Mouse (Mus musculus) CD4-positive, CD25-positive, alpha-beta regulatory T cell, adult 2 months (primary cell): ENCODE results near the gene Gm36210.
A peak's percentile ranks its signal among the peaks of the same experiment; 100 is the strongest.
"Not testable (repeated sequence)": the region's sequence is repeated elsewhere in the genome, so short reads cannot be mapped to it uniquely, and the experiment has no call there.

Experiments used
- DNase-seq: peaks from one replicate; pipeline ENCODE4 v3.0.0-alpha.2; 2012; ENCODE audit warnings: low read depth, low spot score

Gm36210 gene

GRCm38 (mm10) chr7:4879036-4879435 is 27.3 kb downstream of the Gm36210 start:
- not testable (repeated sequence) for DNase-seq

GRCm38 (mm10) chr7:4878186-4878585 is 28.1 kb downstream of the Gm36210 start:
- peak; percentile 68 for DNase-seq

GRCm38 (mm10) chr7:4877226-4877625 is 29.1 kb downstream of the Gm36210 start:
- no peak for DNase-seq

GRCm38 (mm10) chr7:4876753-4877221 is 29.5 kb downstream of the Gm36210 start, which contains the start of gene Isoc2a:
Gene Isoc2a (plus strand): TSS chr7:4877153.
- peak; percentile 96 for DNase-seq

- DNase-seq, result no peak
These were observed 36.2 kb downstream of the Gm36210 start, which contains the start of gene Isoc2b for GRCm38 (mm10) chr7:4870133-4870532. Gene Isoc2b (minus strand): TSS chr7:4870258.

- DNase-seq, result no peak
These were observed 39.6 kb downstream of the Gm36210 start for GRCm38 (mm10) chr7:4866631-4867180.

GRCm38 (mm10) chr7:4865579-4866493 is 40.5 kb downstream of the Gm36210 start:
- peak; percentile 98 for DNase-seq

- peak; percentile 50 for DNase-seq
These were observed 41.2 kb downstream of the Gm36210 start for GRCm38 (mm10) chr7:4865090-4865489.

- no peak for DNase-seq
These were observed 42.0 kb downstream of the Gm36210 start for GRCm38 (mm10) chr7:4864130-4864845.

GRCm38 (mm10) chr7:4863541-4864080 is 42.7 kb downstream of the Gm36210 start:
- DNase-seq, result no peak

GRCm38 (mm10) chr7:4863041-4863440 is 43.3 kb downstream of the Gm36210 start:
- DNase-seq, result no peak

GRCm38 (mm10) chr7:4860926-4861325 is 45.4 kb downstream of the Gm36210 start:
- not testable (repeated sequence) for DNase-seq

- DNase-seq, result no peak
These were observed 46.8 kb downstream of the Gm36210 start for GRCm38 (mm10) chr7:4859418-4859978.

GRCm38 (mm10) chr7:4857321-4857720 is 49.0 kb downstream of the Gm36210 start:
- DNase-seq, result no peak

- no peak for DNase-seq
These were observed 49.8 kb downstream of the Gm36210 start for GRCm38 (mm10) chr7:4856508-4856907.

GRCm38 (mm10) chr7:4853613-4854012 is 52.7 kb downstream of the Gm36210 start:
- no peak for DNase-seq

GRCm38 (mm10) chr7:4851315-4851688 is 55.0 kb downstream of the Gm36210 start:
- no peak for DNase-seq

GRCm38 (mm10) chr7:4850621-4851314 is 55.5 kb downstream of the Gm36210 start:
- DNase-seq, result no peak

- DNase-seq, result no peak
These were observed 56.9 kb downstream of the Gm36210 start for GRCm38 (mm10) chr7:4849372-4849771.
